Mouse (Mus musculus) layer of hippocampus, adult 9-11 months (tissue): ENCODE results near the gene A730015C16Rik.

ENCODE experiments used
- DNase-seq: peaks from one replicate; pipeline ENCODE4 v3.0.0; 2022

A730015C16Rik gene

GRCm38 (mm10) chr4:108848505-108848848, at the start of gene A730015C16Rik:
Gene A730015C16Rik, minus strand, starts transcription at chr4:108848619.
- DNase-seq: peak; percentile 13

DNA sequence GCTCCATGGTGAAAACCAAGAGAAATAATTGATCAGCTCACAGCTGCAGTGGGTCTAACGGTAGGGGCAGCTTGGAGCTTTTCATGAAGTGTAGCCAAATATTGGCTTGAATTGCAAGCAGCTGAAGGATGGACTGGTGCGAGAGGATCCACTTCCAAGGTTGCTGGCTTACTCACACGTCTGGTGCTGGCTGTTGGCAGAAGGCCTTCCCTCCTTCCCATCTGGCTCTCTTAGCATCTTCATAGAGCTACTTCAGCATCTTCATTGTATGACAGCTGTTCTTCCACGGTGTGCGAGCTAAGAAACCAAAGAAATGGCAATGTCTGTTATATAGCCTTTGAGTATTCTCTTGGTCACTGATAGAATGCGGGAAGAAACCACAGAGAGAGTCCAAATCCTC, 42.5 kb upstream of the A730015C16Rik start:
- DNase-seq: peak; percentile 49

DNA sequence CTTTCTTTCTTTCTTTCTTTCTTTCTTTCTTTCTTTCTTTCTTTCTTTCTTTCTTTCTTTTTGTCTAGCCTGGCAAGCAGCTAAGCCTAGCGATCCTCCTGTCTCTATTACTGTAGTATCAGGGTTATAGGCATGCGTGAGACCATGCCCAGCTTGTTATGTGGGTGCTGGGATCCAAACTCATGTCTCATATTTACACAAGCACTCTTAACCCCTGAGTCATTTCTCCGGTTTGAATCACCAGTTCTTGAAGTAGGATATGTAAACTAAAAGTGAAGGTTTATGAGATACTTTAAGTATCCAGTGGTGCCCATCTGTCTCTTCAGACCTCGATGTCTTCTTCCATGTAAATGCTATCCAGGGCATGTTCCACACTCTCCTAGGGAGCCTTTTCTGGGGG, 39.0 kb upstream of the A730015C16Rik start:
- DNase-seq: no peak

- DNase-seq: no peak
These were observed 35.4 kb upstream of the A730015C16Rik start for GRCm38 (mm10) chr4:108883815-108884214.

- peak; percentile 46 for DNase-seq
These were observed 30.8 kb upstream of the A730015C16Rik start, which contains the start of gene Rab3b for GRCm38 (mm10) chr4:108878963-108879822. Gene Rab3b, plus strand, starts transcription at chr4:108879063.

DNA sequence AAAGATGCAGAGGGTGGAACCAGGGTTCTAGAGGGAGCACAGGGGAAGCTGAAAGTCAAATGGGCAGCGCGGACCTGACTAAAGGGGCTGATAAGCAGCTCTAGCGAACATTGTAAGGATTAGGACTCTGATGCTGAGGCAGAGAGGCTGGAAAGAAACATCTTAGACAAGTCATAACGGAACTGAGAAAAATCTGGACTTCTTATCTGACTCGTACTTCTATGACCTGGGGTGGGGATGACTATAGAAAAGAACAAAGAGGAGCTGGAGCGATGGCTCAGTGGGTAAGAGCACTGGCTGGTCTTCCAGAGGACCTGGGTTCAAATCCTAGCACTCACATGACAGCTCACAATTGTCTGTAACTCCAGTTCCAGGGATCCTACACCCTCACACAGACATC, 29.5 kb upstream of the A730015C16Rik start:
- no peak for DNase-seq

DNA sequence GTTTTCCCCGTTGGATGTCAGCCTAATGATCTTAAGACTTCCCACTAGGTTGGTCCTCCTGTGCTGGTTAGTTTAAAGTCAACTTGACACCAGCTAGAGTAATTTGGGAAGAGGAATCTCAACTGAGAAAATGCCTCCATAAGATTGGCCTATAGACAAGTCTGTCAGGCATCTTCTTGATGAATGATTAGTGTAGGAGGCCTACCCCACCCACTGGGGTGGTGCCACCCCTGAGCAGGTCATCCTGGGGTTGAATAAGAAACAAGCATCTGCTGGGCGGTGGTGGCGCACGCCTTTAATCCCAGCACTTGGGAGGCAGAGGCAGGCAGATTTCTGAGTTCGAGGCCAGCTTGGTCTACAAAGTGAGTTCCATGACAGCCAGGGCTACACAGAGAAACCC, 25.3 kb upstream of the A730015C16Rik start:
- DNase-seq: no peak

DNA sequence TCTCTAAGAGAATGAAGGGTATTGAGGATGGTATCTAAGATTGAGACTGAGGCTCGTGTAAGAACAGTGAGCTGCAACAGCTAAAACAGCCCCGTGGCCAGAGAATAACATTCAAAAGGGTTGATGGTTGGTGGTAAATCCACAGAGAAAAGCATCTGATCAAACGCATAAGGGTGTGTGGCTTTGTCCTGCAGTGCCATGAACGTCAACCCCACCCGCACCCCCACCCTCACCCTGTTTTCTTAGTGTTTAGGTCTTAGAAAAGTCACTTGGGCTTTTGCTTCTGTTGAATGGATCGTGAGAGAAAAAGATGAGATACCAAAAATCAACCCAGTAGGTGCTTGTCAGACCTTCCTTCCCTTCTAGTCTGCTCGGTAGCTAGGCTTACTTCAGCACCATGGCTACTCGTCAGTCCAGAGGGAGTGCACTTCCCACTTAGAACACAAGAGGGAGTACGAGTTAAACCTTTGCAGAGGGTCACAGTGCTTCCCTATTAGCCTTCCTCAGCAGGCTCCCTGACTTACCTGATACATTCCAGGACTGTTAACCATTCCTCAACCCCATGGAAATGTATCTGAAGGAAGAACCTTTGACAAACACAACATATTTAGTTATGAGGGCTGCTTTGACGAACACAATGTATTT, 21.4 kb upstream of the A730015C16Rik start:
- peak; percentile 89 for DNase-seq

DNA sequence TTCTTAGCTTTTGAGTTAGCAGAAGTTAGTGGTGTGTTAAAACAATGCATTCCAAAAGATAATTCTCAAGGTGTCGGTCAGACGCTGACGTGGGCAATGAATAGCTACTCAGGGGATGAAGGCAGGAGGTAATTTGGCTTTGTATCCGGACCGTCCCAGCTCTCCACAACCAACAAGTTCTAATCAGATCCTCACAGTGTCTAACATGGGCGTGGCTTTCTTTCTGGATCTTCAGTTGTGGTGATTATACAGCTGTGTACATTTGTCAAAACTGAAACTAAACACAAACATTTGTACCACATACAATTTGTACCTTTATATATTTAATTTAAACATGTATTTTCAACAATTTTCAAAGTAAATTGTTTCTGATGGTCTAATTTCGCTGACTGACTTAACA, 18.4 kb upstream of the A730015C16Rik start:
- DNase-seq: no peak

- peak; percentile 86 for DNase-seq
These were observed 509 bp downstream of the A730015C16Rik start, which contains the start of gene Kti12 for GRCm38 (mm10) chr4:108847715-108848504. Gene Kti12, plus strand, starts transcription at chr4:108847785.

GRCm38 (mm10) chr4:108845824-108846569, 2.4 kb downstream of the A730015C16Rik start:
- DNase-seq: no peak

- no peak for DNase-seq
These were observed 5.1 kb downstream of the A730015C16Rik start for GRCm38 (mm10) chr4:108843336-108843735.

DNA sequence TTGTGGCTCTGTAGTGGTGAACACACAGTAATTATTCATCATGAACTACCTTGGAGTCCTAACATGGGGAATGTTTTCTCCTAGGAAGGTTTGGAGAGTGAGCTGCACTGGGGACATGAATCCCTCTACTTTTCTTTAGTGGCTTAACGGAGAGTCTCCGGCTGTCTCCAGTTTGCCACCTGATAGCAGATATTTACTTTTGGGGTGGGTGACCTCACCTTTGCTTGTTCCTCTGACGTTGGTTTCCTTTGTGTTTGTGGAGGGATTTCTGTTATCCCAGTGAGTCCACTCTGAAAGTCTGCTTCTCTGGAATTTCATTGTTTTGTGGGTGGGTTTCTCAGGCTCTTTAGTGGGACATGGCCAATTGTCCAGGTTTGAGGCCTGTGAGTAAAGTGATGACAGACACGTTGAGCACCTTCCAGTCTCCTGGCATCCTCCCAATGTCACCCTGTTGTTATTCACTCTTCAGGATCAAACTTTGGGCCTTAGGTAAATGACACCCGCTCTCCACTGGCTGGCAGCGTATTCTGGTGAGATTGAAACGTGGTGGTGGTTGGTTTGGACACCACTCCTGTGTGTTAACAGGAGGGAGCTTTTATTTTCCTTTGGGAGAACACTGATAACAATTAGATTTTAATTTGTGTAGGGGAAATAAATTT, 6.4 kb downstream of the A730015C16Rik start:
- no peak for DNase-seq

DNA sequence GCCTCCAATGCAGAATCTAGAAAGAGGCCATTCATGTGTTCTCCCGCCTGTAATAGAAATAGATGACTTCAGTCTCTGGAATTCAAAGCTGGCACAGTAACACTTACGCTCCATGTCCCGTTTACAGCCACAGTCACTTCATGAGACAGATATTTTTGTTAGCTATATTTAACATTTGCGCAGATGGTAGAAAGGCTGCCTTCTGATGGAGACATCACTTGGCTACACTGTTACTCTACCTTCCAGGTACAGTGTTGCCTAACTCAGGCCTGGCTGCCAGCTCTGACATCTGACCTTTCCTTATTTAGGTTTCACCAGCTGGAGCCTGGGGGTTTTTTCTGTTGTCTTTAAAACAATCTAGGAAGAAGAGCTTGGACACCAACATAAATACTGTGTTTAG, 10.4 kb downstream of the A730015C16Rik start:
- peak; percentile 58 for DNase-seq

DNA sequence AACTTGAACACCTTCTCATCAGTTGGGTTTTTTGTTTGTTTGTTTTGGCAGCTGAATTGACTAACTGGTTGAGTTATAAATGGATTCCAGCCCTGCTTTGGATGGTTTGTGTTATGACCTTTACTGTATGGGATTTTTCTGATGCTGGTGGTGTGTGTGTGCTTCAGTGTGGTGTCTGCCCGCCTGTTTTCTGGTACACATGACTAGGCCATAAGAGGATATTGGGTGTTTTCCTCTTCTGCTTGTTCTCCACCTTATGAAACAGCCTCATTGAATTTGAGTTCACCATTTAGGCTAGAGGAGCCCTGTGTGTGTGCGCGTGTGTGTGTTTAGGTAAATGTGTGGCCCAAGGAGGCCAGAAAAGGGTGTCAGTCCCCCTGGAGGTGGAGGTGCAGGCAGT, 12.9 kb downstream of the A730015C16Rik start:
- no peak for DNase-seq

GRCm38 (mm10) chr4:108834971-108835311, 13.5 kb downstream of the A730015C16Rik start:
- no peak for DNase-seq

DNA sequence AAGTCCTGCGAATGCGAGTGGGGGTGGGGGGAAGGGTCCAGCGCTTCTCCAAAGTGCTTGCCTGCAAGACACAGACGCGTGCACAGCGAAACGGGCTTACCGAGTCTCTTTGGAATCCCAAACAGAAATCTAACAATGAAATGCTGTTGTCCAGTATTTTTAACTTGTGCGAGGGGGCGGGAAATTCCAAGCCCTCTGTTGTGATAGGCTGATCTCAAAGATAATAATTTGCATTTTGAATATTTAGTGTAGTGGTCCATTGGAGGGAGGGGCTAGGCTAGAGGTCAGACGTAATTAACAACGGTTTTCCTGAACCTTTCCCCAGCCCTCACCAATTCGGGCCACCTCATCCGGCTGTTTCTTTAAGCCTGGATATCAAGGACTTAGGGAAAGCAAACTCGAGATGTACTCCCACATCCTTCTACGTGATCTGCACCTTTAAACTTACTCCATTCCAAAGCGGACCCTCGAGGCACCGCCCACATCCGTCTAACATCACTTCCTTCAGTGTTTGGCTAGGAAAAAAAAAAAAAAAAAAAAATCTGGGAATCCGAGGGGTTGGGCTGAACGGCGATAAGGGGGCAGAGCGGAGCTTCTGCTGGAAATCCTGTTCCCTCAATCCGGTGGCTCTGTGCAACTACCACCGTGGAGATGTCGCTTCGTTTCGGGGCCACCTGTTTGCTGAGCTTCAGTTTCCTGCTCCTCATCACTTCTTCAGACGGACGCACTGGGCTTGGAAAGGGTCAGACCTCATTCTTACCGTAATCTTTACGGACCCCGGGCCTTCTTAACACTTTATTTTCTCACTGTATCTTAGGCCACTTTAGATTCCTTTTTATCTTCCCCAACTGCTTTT, 14.1 kb downstream of the A730015C16Rik start, which contains the start of gene Txndc12:
Txndc12 (plus strand) TSS at position 487 of the 856 bp plus-strand sequence.
- peak; percentile 89 for DNase-seq

- DNase-seq: no peak
These were observed 14.6 kb downstream of the A730015C16Rik start for GRCm38 (mm10) chr4:108833828-108834114.

DNA sequence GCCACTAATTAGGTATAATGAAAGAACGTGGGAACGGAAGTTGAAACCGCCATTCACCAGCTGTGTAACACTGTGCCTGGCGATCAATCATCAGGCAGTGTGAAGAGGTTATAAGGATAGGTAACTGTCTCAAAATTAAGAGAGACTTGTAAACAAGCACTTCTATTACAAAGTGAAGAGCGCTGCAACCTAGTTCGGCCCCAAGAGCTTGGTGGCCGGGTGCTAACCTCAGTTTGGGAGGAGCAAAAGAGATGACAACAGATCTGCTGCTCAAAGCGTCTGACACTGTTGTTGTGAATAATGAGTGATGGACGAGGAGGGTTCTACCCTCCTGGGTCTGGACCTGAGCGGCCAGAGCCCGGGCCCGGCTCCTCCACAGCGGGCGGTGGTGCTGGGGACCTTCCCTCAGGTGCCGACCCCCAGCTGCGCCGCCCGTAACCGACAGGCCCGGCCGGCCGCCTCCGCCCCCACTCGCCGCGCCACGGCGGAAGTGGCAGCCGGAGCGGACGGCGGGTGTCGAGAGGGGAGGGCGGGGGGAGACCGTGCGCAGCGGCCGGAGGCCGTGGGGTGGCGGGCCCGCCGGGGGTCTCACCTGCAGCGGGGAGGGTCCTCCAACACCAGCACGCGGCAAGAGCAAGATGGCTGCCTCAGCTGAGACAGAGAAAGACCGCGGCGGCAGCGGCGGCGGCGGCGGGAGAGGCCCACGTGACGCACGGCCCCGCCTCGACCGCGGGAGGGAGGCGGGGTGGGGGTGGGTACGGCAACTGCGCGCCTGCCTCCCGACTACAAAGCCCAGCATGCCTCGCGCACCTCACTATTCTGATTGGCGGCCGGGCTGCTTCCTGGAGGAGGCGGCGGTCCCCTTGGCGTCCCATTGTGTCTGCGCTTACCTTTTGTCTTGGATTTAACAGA, 15.2 kb downstream of the A730015C16Rik start, which contains the start of gene Btf3l4:
Btf3l4 (minus strand) TSS at position 699 of the 912 bp plus-strand sequence.
- peak; percentile 94 for DNase-seq

DNA sequence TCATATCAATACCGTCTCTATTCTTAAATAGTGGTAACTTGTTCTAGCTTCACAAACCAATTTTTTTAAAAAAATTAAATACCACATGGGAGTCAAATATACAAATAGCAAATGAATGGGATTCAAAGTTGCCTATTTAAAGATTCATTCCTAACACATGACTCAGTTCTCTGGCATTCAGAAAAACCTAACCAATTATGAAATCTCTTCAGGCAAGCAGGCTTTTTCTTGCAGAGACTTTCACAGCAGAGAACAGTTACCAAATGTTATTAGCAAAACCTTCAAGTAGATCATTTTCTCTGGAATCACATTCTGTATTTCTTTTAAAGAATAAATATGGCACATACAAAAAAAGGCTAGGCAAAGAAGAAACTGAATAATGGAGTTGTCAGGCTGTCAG, 17.7 kb downstream of the A730015C16Rik start:
- no peak for DNase-seq
